15 mouse cellular contexts compared by ENCODE assay signal in the genomic region with DNA sequence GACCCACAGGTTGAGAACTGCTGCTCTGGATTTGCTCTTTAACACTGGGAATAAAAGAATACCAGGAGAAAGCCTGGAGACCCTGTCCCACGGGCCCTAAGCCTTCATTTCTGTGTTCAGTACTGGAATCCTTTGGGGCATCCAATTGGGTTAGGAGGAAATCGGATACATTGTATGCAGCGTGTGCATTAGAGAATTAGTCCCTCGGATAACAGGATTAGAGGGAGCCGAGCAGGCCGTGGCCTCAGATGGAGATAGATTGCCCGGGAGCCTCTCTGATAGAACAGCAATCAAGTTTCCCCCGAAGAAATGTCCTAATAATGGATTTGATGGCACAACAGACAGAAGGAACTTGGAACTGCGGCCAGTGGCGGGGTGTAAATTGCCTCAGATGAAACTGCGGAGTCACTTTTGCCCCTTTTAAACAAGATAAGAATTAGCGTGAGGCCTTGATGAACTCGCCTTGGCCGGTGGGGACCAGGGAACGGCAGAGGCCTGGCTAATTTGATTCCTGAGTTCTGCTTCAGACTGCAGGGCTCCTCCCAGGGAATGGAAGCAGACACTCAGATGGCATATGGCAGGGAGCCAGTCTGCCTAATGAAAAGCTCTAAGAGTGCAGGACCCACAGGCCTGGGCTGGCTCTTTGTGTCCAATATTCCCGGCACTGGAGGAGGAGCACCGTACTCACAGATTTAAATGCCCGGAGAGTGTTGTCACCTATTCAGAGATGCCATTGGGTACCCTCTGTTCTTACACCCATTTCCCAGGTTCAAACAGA. TPM values are rescaled to one million over a fixed set of nuclear protein-coding genes. Genes with fewer than 3 reads are reported as not detected.
DNase-seq lines count a peak whose midpoint lies in the region; ATAC-seq and TF ChIP-seq lines count a peak whose summit lies in the region.
"Had no signal": no experiment of that assay in that cellular context is flagged by ENCODE, and none has a peak within 500 bp of the region (broad histone marks: within the 10 kb centered on the region; RNA-seq: fewer than 3 reads in every experiment).

No protein-coding gene starts in this region.

- no peaks in the 10 kb centered on the region for H3K36me3 ChIP-seq in embryonic facial prominence, embryonic 11.5 days (replicated peaks; ENCODE audit: control insufficient read depth, insufficient read depth, low read depth, low read length)
- no peaks in the 10 kb centered on the region for H3K36me3 ChIP-seq in embryonic facial prominence, embryonic 10.5 days (replicated peaks)
- no peaks in the 10 kb centered on the region for H3K36me3 ChIP-seq in stomach, embryonic 14.5 days (ENCODE audit: control insufficient read depth, insufficient read depth, low read length)
- H3K36me3 ChIP-seq in stomach, postnatal 0 days (ENCODE audit: control insufficient read depth, insufficient read depth, low read length): no peaks in the 10 kb centered on the region
- no peaks in the 10 kb centered on the region for H3K36me3 ChIP-seq in intestine, embryonic 15.5 days
- H3K36me3 ChIP-seq: hindbrain, embryonic 15.5 days; liver, embryonic 15.5 days had no signal

- WGBS in embryonic facial prominence, embryonic 11.5 days: 68% methylated on average over 18 of the region's 18 CpGs
- whole genome bisulfite sequencing in embryonic facial prominence, embryonic 10.5 days: 71% methylated on average over 18 of the region's 18 CpGs
- 53% methylated on average over 18 of the region's 18 CpGs for WGBS in stomach, embryonic 14.5 days
- WGBS in stomach, postnatal 0 days: 59% methylated on average over 18 of the region's 18 CpGs
- 68% methylated on average over 18 of the region's 18 CpGs for WGBS in intestine, embryonic 15.5 days

- no peak for ATAC-seq in embryonic facial prominence, embryonic 11.5 days (replicated peaks; ENCODE audit: insufficient number of reproducible peaks, low FRiP score, low TSS enrichment, low read depth)
- ATAC-seq in stomach, embryonic 14.5 days (ENCODE audit: insufficient number of reproducible peaks, insufficient read depth, low FRiP score, low read depth): no peak
- no peak for ATAC-seq in stomach, postnatal 0 days (ENCODE audit: low FRiP score, low TSS enrichment)
- peak; percentile 43; the same call in 1 of the 2 replicates for ATAC-seq in intestine, embryonic 15.5 days
- ATAC-seq: CD4-positive, CD25-positive, alpha-beta regulatory T cell, adult 4 months had no signal

- TF ChIP-seq EP300 in stomach, postnatal 0 days (optimal IDR thresholded peaks at IDR 0.05): no peak

- H3K4me2 ChIP-seq in embryonic facial prominence, embryonic 11.5 days (ENCODE audit: low read depth, low read length): no peak overlapping the region
- no peak overlapping the region for H3K4me2 ChIP-seq in stomach, embryonic 14.5 days (replicated peaks; ENCODE audit: low read depth, low read length)
- H3K4me2 ChIP-seq in stomach, postnatal 0 days (replicated peaks; ENCODE audit: low read depth): no peak overlapping the region
- no peak overlapping the region for H3K4me2 ChIP-seq in intestine, embryonic 15.5 days (replicated peaks)
- H3K4me2 ChIP-seq: heart, embryonic 11.5 days; hindbrain, embryonic 15.5 days; liver, embryonic 15.5 days had no signal

- H3K4me3 ChIP-seq in embryonic facial prominence, embryonic 11.5 days (ENCODE audit: low read depth, low read length): no peak overlapping the region
- H3K4me3 ChIP-seq in embryonic facial prominence, embryonic 10.5 days: no peak overlapping the region
- H3K4me3 ChIP-seq in stomach, embryonic 14.5 days (ENCODE audit: low read depth, low read length): no peak overlapping the region
- no peak overlapping the region for H3K4me3 ChIP-seq in stomach, postnatal 0 days (ENCODE audit: low read depth, low read length)
- H3K4me3 ChIP-seq in intestine, embryonic 15.5 days (replicated peaks): no peak overlapping the region
- H3K4me3 ChIP-seq: hindbrain, embryonic 15.5 days; liver, embryonic 15.5 days had no signal

- H3K27me3 ChIP-seq in embryonic facial prominence, embryonic 11.5 days (ENCODE audit: control insufficient read depth, insufficient read depth, low read length): no peaks in the 10 kb centered on the region
- H3K27me3 ChIP-seq in embryonic facial prominence, embryonic 10.5 days (replicated peaks; ENCODE audit: low read depth, poor library complexity, severe bottlenecking): no peaks in the 10 kb centered on the region
- H3K27me3 ChIP-seq in stomach, embryonic 14.5 days (ENCODE audit: control insufficient read depth, insufficient read depth, low read length): no peaks in the 10 kb centered on the region
- H3K27me3 ChIP-seq in stomach, postnatal 0 days (ENCODE audit: control insufficient read depth, insufficient read depth, low read length): no peaks in the 10 kb centered on the region
- H3K27me3 ChIP-seq in intestine, embryonic 15.5 days (replicated peaks): no peaks in the 10 kb centered on the region
- H3K27me3 ChIP-seq: hindbrain, embryonic 15.5 days; liver, embryonic 15.5 days had no signal

- no peaks in the 10 kb centered on the region for H3K9me3 ChIP-seq in embryonic facial prominence, embryonic 11.5 days (replicated peaks; ENCODE audit: control insufficient read depth, low read length)
- no peaks in the 10 kb centered on the region for H3K9me3 ChIP-seq in embryonic facial prominence, embryonic 10.5 days
- no peaks in the 10 kb centered on the region for H3K9me3 ChIP-seq in stomach, embryonic 14.5 days (ENCODE audit: control insufficient read depth, low read depth, low read length)
- H3K9me3 ChIP-seq in stomach, postnatal 0 days (ENCODE audit: control insufficient read depth, low read length): no peaks in the 10 kb centered on the region
- H3K9me3 ChIP-seq in intestine, embryonic 15.5 days: no peaks in the 10 kb centered on the region
- H3K9me3 ChIP-seq: hindbrain, embryonic 15.5 days; liver, embryonic 15.5 days had no signal

- no peak for TF ChIP-seq CTCF in stomach, postnatal 0 days (IDR thresholded peaks at IDR 0.05; ENCODE audit: low read depth)

- DNase-seq in embryonic facial prominence, embryonic 11.5 days (ENCODE audit: low spot score): peak; percentile 5
- DNase-seq in embryonic facial prominence, embryonic 10.5 days (ENCODE audit: low spot score): no peak
- no peak for DNase-seq in stomach, postnatal 0 days (ENCODE audit: low spot score)
- no peak for DNase-seq in thymus, postnatal 4 days
- no peak for DNase-seq in urinary bladder, postnatal 36 days (ENCODE audit: low spot score in 2 of 2)
- DNase-seq: kidney, postnatal 14 days; thymus, adult 18-20 months had no signal

- no peak overlapping the region for H3K9ac ChIP-seq in embryonic facial prominence, embryonic 11.5 days (replicated peaks; ENCODE audit: low read length)
- no peak overlapping the region for H3K9ac ChIP-seq in stomach, embryonic 14.5 days (replicated peaks; ENCODE audit: low read depth, low read length)
- H3K9ac ChIP-seq in stomach, postnatal 0 days (ENCODE audit: low read length): no peak overlapping the region
- no peak overlapping the region for H3K9ac ChIP-seq in intestine, embryonic 15.5 days
- H3K9ac ChIP-seq: hindbrain, embryonic 15.5 days; liver, embryonic 15.5 days had no signal

- no peak overlapping the region for H3K27ac ChIP-seq in embryonic facial prominence, embryonic 11.5 days (replicated peaks; ENCODE audit: low read depth, low read length)
- no peak overlapping the region for H3K27ac ChIP-seq in embryonic facial prominence, embryonic 10.5 days (replicated peaks)
- H3K27ac ChIP-seq in stomach, embryonic 14.5 days (ENCODE audit: low read length): 0 out of 2 replicates have a peak overlapping the region, but pooled peaks have one; percentile 10
- H3K27ac ChIP-seq in stomach, postnatal 0 days (replicated peaks): no peak overlapping the region
- H3K27ac ChIP-seq in intestine, embryonic 15.5 days: no peak overlapping the region
- H3K27ac ChIP-seq: hindbrain, embryonic 15.5 days; liver, embryonic 15.5 days; macrophage had no signal

- H3K4me1 ChIP-seq in embryonic facial prominence, embryonic 11.5 days (ENCODE audit: control insufficient read depth, insufficient read depth, low read length): no peaks in the 10 kb centered on the region
- H3K4me1 ChIP-seq in embryonic facial prominence, embryonic 10.5 days: peaks cover 11% of the 10 kb centered on the region
- H3K4me1 ChIP-seq in stomach, embryonic 14.5 days (ENCODE audit: control insufficient read depth, insufficient read depth, low read length): 0 out of 2 replicates have a peak, but pooled peaks cover under 1% of the 10 kb centered on the region
- H3K4me1 ChIP-seq in stomach, postnatal 0 days (replicated peaks; ENCODE audit: control insufficient read depth, insufficient read depth): no peaks in the 10 kb centered on the region
- no peaks in the 10 kb centered on the region for H3K4me1 ChIP-seq in intestine, embryonic 15.5 days (replicated peaks)
- H3K4me1 ChIP-seq: liver, embryonic 15.5 days had no signal

RNA-seq across cellular contexts. Expression of a gene that starts 5.3 kb away (rescaled TPM):
- polyA plus RNA-seq in embryonic facial prominence, embryonic 11.5 days (2014; fragmentation: Nextera tagmentation; extraction: Ambion mirVana): 1.3 and 2.5 TPM in 2 replicates
- polyA plus RNA-seq in embryonic facial prominence, embryonic 10.5 days (2016; fragmentation: Nextera tagmentation; extraction: Ambion mirVana): 1.0 and 4.7 TPM in 2 replicates
- 0.77 and 1.4 TPM in 2 replicates for polyA plus RNA-seq in stomach, embryonic 14.5 days (2014; fragmentation: Nextera tagmentation; extraction: Ambion mirVana)
- polyA plus RNA-seq in stomach, postnatal 0 days (2015; fragmentation: Nextera tagmentation; extraction: Ambion mirVana): 1.3 and 1.4 TPM in 2 replicates
- 3.0 and 4.1 TPM in 2 replicates for polyA plus RNA-seq in intestine, embryonic 15.5 days (2015; fragmentation: Nextera tagmentation; extraction: Ambion mirVana)
- polyA plus RNA-seq: CD4-positive, CD25-positive, alpha-beta regulatory T cell, adult 4 months; liver, embryonic 15.5 days; macrophage; neural tube, embryonic 11.5 days had no signal

RNA-seq across cellular contexts. Expression of a gene that starts 48.6 kb away (rescaled TPM):
- 0.50 and 1.1 TPM in 2 replicates for polyA plus RNA-seq in embryonic facial prominence, embryonic 11.5 days (2014; fragmentation: Nextera tagmentation; extraction: Ambion mirVana)
- polyA plus RNA-seq in embryonic facial prominence, embryonic 10.5 days (2016; fragmentation: Nextera tagmentation; extraction: Ambion mirVana): 1.1 and 2.1 TPM in 2 replicates
- 0.24 and 0.36 TPM in 2 replicates for polyA plus RNA-seq in stomach, embryonic 14.5 days (2014; fragmentation: Nextera tagmentation; extraction: Ambion mirVana)
- polyA plus RNA-seq in stomach, postnatal 0 days (2015; fragmentation: Nextera tagmentation; extraction: Ambion mirVana): 0.19 and 0.21 TPM in 2 replicates
- 1.9 and 2.0 TPM in 2 replicates for polyA plus RNA-seq in intestine, embryonic 15.5 days (2015; fragmentation: Nextera tagmentation; extraction: Ambion mirVana)
- polyA plus RNA-seq: CD4-positive, CD25-positive, alpha-beta regulatory T cell, adult 4 months; heart, embryonic 11.5 days; liver, embryonic 15.5 days; macrophage had no signal
